Mouse (Mus musculus) forebrain, embryonic 16.5 days (tissue): ENCODE measurements around the gene 4930519G04Rik. TPM values are rescaled to one million over a fixed set of nuclear protein-coding genes. Genes with fewer than 3 reads are reported as not detected.
A peak's percentile ranks its signal among the peaks of the same experiment; 100 is the strongest.
"Not testable (repeated sequence)": the region's sequence is repeated elsewhere in the genome, so short reads cannot be mapped to it uniquely, and the experiment has no call there.

Experiments used
- ATAC-seq: fragments of 200-750 bp; cut with Nextera tagmentation; 2 replicates; pipeline ENCODE4 v1.8.0; 2017; ENCODE audit warnings: mild to moderate bottlenecking, moderate library complexity
- H3K27ac ChIP-seq: fragments of 300-500 bp; sonication (generic); 2 replicates; pipeline ENCODE4 v1.5.1; 2014; ENCODE audit warnings: low read length, control low read depth
- H3K27me3 ChIP-seq: fragments of 300-500 bp; sonication (generic); replicated peaks from 2 replicates; pipeline ENCODE4 v1.6.1; 2014; ENCODE audit warnings: low read length; ENCODE audit not compliant: control insufficient read depth, insufficient read depth
- H3K36me3 ChIP-seq: fragments of 300-500 bp; sonication (generic); 2 replicates; pipeline ENCODE4 v1.6.1; 2014; ENCODE audit not compliant: control insufficient read depth, insufficient read depth
- H3K4me1 ChIP-seq: fragments of 300-500 bp; sonication (generic); replicated peaks from 2 replicates; pipeline ENCODE4 v1.6.1; 2014; ENCODE audit warnings: low read length; ENCODE audit not compliant: control insufficient read depth, insufficient read depth
- H3K4me2 ChIP-seq: fragments of 300-500 bp; sonication (generic); 2 replicates; pipeline ENCODE4 v1.6.1; 2014; ENCODE audit warnings: mild to moderate bottlenecking, low read length, control low read depth
- H3K4me3 ChIP-seq: fragments of 300-500 bp; sonication (generic); replicated peaks from 2 replicates; pipeline ENCODE4 v1.5.1; 2014; ENCODE audit warnings: mild to moderate bottlenecking, low read length, control low read depth
- H3K9ac ChIP-seq: fragments of 300-500 bp; sonication (generic); replicated peaks from 2 replicates; pipeline ENCODE4 v1.6.1; 2014; ENCODE audit warnings: low read depth, low read length, control low read depth
- H3K9me3 ChIP-seq: fragments of 300-500 bp; sonication (generic); 2 replicates; pipeline ENCODE4 v1.6.1; 2016; ENCODE audit warnings: low read length; ENCODE audit not compliant: control insufficient read depth
- WGBS: fragments of 180-500 bp; shearing (Covaris S2); extraction: QIAGEN DNeasy Blood & Tissue Kit; methylation state at CpG from one replicate; pipeline ENCODE4 v1.1.7; 2014; 5-methylcytosine and 5-hydroxymethylcytosine counted together
- polyA plus RNA-seq: library from polyadenylated mRNA; unstranded; fragments of >200 nt; fragmentation: Nextera tagmentation; extraction: Ambion mirVana; gene quantifications from 2 replicates; pipeline ENCODE4 v1.2.1, GENCODE M21; 2015

4930519G04Rik gene
- polyA plus RNA-seq, 1 experiment from 2014 or later = not detected

DNA sequence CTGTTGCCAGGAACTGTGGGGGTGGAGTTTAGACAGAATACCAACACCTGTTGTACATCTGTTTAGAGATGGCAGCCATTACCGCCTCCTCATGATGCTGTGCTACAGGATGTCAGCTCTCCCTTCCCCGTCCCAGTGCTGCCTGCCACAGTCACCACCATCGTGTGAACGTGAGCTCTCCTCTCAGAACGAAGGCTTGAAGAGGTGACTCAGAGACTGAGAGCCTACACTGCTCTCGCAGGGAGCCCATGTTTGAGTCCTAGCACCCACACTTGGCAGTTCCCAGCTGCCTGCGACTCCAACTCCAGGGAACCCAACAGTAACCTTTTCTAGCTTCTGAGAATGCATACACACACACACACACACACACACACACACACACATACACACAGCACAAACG lies 61.4 kb downstream of the 4930519G04Rik start:
- Histone ChIP-seq H3K9ac (no peak overlapping the region), H3K4me3 (no peak overlapping the region), H3K27ac (no peak overlapping the region), H3K9me3 (no peaks in the 10 kb centered on the region), H3K4me1 (no peaks in the 10 kb centered on the region), H3K4me2 (no peak overlapping the region), H3K27me3 (no peaks in the 10 kb centered on the region), H3K36me3 (no peaks in the 10 kb centered on the region)
- WGBS = 78% methylated on average over 8 of the region's 8 CpGs
- no peak for ATAC-seq

DNA sequence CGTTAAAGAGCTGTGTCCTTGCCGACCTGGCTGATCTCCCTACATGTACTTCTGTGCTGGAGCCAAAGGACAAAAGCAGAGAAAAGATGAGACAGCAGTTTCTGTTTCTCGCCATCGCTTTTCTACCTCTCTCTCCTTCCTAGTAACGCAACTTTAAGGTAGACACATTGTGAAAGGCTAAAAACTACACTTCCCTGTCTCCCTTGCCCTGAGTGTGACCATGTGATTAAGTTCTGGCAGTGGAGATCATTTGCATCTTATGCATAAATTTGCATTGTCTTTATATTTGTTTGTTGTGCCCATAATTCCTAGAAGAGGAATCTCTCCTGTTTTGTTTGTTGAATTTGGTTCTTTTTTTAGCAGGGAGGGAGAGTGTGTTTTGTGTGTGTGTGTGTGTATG lies 62.4 kb downstream of the 4930519G04Rik start:
- ATAC-seq = no peak
- no peak overlapping the region for H3K4me2 ChIP-seq
- no peak overlapping the region for H3K4me3 ChIP-seq
- H3K27me3 ChIP-seq = no peaks in the 10 kb centered on the region
- no peaks in the 10 kb centered on the region for H3K4me1 ChIP-seq
- WGBS = 69% methylated on average over 5 of the region's 5 CpGs
- no peak overlapping the region for H3K27ac ChIP-seq
- H3K9ac ChIP-seq = no peak overlapping the region
- H3K9me3 ChIP-seq = no peaks in the 10 kb centered on the region
- H3K36me3 ChIP-seq = no peaks in the 10 kb centered on the region

DNA sequence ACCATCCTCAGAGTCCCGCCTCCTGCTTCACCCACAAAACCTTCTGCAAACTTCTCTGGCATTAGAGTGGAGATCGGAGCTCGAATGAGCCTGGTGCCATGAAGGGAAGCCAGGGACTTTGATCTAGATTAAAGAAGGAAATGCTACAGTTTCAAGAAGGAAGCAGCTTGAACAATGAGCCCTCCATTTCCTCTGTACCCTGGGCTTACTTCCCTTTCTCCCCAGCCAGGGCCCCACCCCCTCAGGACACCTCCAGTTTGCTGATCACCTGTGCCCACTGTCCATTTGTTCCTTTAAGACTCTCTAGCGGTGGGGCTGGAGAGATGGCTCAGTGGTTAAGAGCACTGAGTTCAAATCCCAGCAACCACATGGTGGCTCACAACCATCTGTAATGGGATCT lies 63.3 kb downstream of the 4930519G04Rik start:
- ATAC-seq = no peak
- Histone ChIP-seq H3K27ac (no peak overlapping the region), H3K4me3 (no peak overlapping the region), H3K27me3 (no peaks in the 10 kb centered on the region), H3K36me3 (no peaks in the 10 kb centered on the region), H3K4me2 (no peak overlapping the region), H3K4me1 (no peaks in the 10 kb centered on the region), H3K9me3 (no peaks in the 10 kb centered on the region), H3K9ac (no peak overlapping the region)
- 86% methylated on average over 4 of the region's 4 CpGs for WGBS

DNA sequence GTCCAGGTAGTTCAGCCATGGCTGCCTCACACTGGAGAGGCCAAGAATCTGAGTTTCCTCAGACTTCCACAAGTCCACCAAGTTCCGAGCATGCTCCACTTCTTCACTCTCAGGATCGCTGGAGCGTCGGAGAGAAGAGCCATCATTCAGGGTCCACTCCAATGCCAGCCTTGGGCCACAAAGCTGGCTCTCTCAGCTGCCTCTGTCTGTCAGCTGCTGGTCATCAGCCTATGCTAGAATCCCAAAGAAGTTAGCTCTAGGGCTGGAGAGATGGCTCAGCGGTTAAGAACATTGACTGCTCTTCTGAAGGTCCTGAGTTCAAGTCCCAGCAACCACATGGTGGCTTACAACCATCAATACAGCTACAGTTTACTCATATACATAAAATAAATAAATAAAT lies 63.9 kb downstream of the 4930519G04Rik start:
- ATAC-seq = not testable (repeated sequence)

DNA sequence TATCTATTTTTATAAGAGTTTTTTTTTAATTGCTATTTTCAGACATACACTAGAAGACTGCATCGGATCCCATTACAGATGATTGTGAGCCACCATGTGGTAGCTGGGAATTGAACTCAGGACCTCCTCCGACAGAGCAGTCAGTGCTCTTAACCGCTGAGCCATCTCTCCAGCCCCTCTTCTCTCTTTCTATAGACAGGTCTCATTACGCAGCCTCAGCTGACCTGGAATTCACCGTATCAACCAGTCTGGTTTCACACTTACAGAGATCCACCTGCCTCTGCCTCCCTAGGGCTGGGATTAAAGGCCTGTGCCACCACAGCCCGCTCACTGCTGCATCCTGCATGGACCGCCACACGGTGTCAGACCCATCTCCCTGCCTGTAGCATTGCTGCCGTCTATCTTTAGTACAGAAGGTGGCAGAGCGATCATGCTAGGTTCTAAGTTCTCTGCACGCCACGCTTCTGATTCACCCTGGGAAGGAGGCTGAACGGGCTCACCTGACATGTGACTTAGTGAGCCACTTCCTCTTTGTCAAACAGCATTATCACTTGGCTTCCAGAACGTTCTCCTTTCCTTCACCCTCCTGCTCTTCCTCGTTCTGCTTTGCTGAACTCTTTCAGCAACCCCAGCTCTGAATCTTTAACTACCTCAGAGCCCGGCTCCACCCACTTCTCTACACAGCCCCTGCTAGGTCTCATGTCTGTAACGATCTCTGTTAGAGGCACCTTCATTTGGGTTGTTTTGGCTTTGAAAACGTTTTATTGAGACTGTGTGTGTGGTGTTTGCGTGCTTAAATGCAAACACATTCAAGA lies 68.3 kb downstream of the 4930519G04Rik start:
- no peak overlapping the region for H3K27ac ChIP-seq
- peaks cover 6% of the 10 kb centered on the region for H3K4me1 ChIP-seq
- no peak overlapping the region for H3K4me2 ChIP-seq
- H3K9ac ChIP-seq = no peak overlapping the region
- ATAC-seq = no peak
- no peaks in the 10 kb centered on the region for H3K27me3 ChIP-seq
- H3K4me3 ChIP-seq = no peak overlapping the region
- H3K9me3 ChIP-seq = peaks cover 3% of the 10 kb centered on the region; the same call in 1 of the 2 replicates
- WGBS = 74% methylated on average over 19 of the region's 19 CpGs
- H3K36me3 ChIP-seq = no peaks in the 10 kb centered on the region

More for the DNA sequence above, 63.9 kb downstream of the 4930519G04Rik start:
- not testable (repeated sequence) for H3K27ac ChIP-seq, H3K4me1 ChIP-seq, H3K9ac ChIP-seq, H3K4me3 ChIP-seq, H3K9me3 ChIP-seq, H3K27me3 ChIP-seq, H3K36me3 ChIP-seq, H3K4me2 ChIP-seq
- 94% methylated on average over 5 of the region's 5 CpGs for WGBS

DNA sequence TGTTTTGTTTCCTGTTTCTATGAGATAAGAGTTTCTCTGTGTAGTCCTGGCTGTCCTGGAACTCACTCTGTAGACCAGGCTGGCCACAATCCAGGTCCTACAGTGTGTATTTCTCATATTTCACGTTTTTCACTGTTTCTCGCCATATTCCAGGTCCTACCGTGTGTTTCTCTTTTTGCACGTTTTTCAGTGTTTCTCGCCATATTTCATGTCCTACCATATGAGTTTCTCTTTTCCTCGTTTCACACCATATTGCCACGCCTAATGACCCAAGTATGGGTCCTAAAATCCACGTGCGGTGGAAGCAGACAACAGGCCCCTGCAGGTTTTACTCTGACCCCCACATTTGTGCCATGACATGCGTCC lies 68.9 kb downstream of the 4930519G04Rik start:
- no peak overlapping the region for H3K4me2 ChIP-seq
- H3K27me3 ChIP-seq = no peaks in the 10 kb centered on the region
- H3K4me3 ChIP-seq = no peak overlapping the region
- ATAC-seq = no peak
- 64% methylated on average over 10 of the region's 10 CpGs for whole genome bisulfite sequencing
- H3K36me3 ChIP-seq = no peaks in the 10 kb centered on the region
- peaks cover 6% of the 10 kb centered on the region for H3K4me1 ChIP-seq
- no peak overlapping the region for H3K9ac ChIP-seq
- H3K9me3 ChIP-seq = peaks cover 3% of the 10 kb centered on the region; the same call in 1 of the 2 replicates
- no peak overlapping the region for H3K27ac ChIP-seq

DNA sequence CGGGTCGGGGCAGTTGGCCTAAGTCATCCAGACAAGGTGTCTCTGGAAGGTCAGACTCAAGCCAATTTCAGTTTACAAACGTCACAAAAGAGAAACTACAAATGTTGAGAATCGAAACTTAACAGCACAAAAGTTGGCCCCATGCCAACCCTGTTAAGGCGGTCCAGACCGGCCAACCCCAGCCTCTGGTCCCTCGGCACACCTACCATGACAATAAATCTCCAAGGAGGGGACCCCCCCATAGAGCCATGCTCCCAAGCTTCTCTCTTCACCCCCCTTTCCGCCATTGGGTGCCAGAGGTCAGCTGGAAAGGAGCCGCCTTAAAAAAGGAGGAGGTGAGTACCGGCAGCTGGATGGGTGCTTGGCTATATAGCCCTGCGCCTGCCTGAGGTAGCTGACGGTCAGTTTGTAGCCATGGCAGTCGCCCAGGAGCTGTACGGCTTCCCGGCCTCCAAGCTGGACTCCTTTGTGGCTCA lies 69.6 kb downstream of the 4930519G04Rik start, which contains the start of gene Oasl1:
Gene Oasl1 (plus strand): TSS at position 243 of the 476 bp plus-strand sequence.
- WGBS = 38% methylated on average over 15 of the region's 15 CpGs
- H3K4me2 ChIP-seq = peak within 1 kb of the TSS; percentile 35

DNA sequence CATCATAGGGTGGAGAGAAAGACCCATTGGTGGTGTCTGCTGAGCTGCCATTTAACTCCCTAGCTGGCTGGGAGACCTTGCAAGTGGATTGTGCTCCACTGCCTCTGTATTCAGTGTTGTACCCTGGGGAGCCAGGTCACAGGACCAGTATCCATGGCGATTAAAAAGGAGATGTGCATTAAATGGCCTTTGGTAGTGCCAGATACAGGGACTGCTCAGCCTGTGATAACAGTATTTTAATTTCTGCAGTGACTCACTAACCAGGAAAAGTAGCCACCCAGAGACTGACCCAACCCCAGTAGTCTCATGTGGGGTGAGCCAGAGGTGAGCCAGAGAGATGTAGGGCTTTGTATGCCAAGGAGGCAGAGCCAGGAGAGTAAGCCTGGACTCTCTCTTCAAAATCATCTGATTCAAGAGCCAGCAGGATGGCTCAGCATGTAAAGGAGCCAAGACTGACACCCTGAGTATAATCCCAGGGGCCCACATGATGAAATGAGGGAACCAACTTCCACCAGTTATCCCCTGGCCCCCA lies 72.8 kb downstream of the 4930519G04Rik start:
- Histone ChIP-seq H3K36me3 (no peaks in the 10 kb centered on the region), H3K27ac (no peak overlapping the region), H3K4me3 (no peak overlapping the region), H3K27me3 (no peaks in the 10 kb centered on the region), H3K4me1 (peaks cover 6% of the 10 kb centered on the region), H3K9ac (no peak overlapping the region), H3K9me3 (peaks cover 3% of the 10 kb centered on the region; the same call in 1 of the 2 replicates), H3K4me2 (no peak overlapping the region)
- no peak for ATAC-seq
- 81% methylated on average over 1 of the region's 1 CpGs for WGBS

More for the DNA sequence above, 69.6 kb downstream of the 4930519G04Rik start, which contains the start of gene Oasl1:
- Histone ChIP-seq H3K27ac (no peak within 1 kb of the TSS), H3K4me3 (peak within 1 kb of the TSS; percentile 22; the same call in 1 of the 2 replicates), H3K4me1 (peaks cover 6% of the 10 kb centered on the region), H3K9ac (no peak within 1 kb of the TSS), H3K36me3 (no peaks in the 10 kb centered on the region), H3K27me3 (no peaks in the 10 kb centered on the region), H3K9me3 (peaks cover 3% of the 10 kb centered on the region; the same call in 1 of the 2 replicates)
- no peak for ATAC-seq

DNA sequence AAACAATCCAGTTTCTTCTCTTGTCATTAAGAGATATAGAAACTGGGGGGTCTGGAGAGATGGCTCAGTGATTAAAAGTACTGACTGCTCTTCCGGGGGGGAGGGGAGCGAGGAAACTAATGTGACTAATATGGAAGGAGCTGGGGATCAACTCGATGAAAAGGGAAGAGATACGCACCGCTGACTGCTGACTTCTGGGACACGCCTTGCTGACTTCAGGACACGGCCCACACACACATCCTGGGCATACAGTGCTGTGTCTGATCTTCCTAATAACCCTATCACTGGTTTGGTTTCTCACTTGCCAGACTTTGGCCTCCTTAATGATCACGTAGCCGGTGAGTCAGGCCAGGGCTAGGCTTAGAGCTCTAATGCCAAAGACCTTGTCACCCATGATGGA lies 73.3 kb downstream of the 4930519G04Rik start:
- Histone ChIP-seq H3K4me2 (no peak overlapping the region), H3K36me3 (no peaks in the 10 kb centered on the region), H3K27ac (no peak overlapping the region), H3K9ac (no peak overlapping the region), H3K4me3 (no peak overlapping the region), H3K9me3 (peaks cover 3% of the 10 kb centered on the region; the same call in 1 of the 2 replicates), H3K27me3 (no peaks in the 10 kb centered on the region), H3K4me1 (peaks cover 6% of the 10 kb centered on the region)
- no peak for ATAC-seq
- WGBS = 85% methylated on average over 9 of the region's 9 CpGs
